Mouse (Mus musculus) thymus, adult 2 months (tissue): Measurements from ENCODE around the gene Lrrc10.
"Not testable (repeated sequence)": the region's sequence is repeated elsewhere in the genome, so short reads cannot be mapped to it uniquely, and the experiment has no call there.

Source experiments
- CTCF ChIP-seq: fragments of 200-500 bp; IDR thresholded peaks from 2 replicates; pipeline ENCODE4 v1.5.1; 2012; ENCODE audit warnings: mild to moderate bottlenecking, control low read depth, low read length, moderate library complexity, borderline replicate concordance; ENCODE audit not compliant: control insufficient read depth, poor library complexity, insufficient read depth; ENCODE audit errors: extremely low read depth
- POLR2A ChIP-seq: fragments of 200-500 bp; IDR thresholded peaks from 2 replicates; pipeline ENCODE4 v1.6.1; 2012; ENCODE audit warnings: mild to moderate bottlenecking, low read length, control low read depth, moderate library complexity; ENCODE audit not compliant: control insufficient read depth, poor library complexity, insufficient read depth; ENCODE audit errors: extremely low read depth

- not testable (repeated sequence) for TF ChIP-seq CTCF, POLR2A
These were observed 1.5 kb upstream of the Lrrc10 start for GRCm38 (mm10) chr10:117043497-117044166.
